Mouse (Mus musculus) brown adipose tissue, adult 24 weeks (tissue): ENCODE results near the gene B3gat3. TPM values are rescaled to one million over a fixed set of nuclear protein-coding genes. Genes with fewer than 3 reads are reported as not detected.
"Not testable (repeated sequence)": the region's sequence is repeated elsewhere in the genome, so short reads cannot be mapped to it uniquely, and the experiment has no call there.

ENCODE experiments used
- H3K27ac ChIP-seq: fragments of 200-500 bp; replicated peaks from 2 replicates; pipeline ENCODE4 v1.5.1; 2012; ENCODE audit warnings: low read depth, mild to moderate bottlenecking, low read length
- H3K4me1 ChIP-seq: fragments of 200-500 bp; 2 replicates; pipeline ENCODE4 v1.6.1; 2012; ENCODE audit warnings: low read length, mixed read lengths; ENCODE audit not compliant: control insufficient read depth, insufficient read depth, insufficient read length
- H3K4me3 ChIP-seq: fragments of 200-500 bp; 2 replicates; pipeline ENCODE4 v1.5.1; 2012; ENCODE audit warnings: low read depth, mild to moderate bottlenecking, low read length, moderate library complexity; ENCODE audit not compliant: insufficient read depth
- polyA plus RNA-seq: library from polyadenylated mRNA; stranded (reverse); fragments of >200 nt; gene quantifications from 2 replicates; pipeline ENCODE4 v1.2.4, GENCODE M21; 2012; ENCODE audit not compliant: missing spikeins, insufficient read depth, insufficient read length

Gene B3gat3
- polyA plus RNA-seq, 1 experiment = 30.2 TPM

DNA sequence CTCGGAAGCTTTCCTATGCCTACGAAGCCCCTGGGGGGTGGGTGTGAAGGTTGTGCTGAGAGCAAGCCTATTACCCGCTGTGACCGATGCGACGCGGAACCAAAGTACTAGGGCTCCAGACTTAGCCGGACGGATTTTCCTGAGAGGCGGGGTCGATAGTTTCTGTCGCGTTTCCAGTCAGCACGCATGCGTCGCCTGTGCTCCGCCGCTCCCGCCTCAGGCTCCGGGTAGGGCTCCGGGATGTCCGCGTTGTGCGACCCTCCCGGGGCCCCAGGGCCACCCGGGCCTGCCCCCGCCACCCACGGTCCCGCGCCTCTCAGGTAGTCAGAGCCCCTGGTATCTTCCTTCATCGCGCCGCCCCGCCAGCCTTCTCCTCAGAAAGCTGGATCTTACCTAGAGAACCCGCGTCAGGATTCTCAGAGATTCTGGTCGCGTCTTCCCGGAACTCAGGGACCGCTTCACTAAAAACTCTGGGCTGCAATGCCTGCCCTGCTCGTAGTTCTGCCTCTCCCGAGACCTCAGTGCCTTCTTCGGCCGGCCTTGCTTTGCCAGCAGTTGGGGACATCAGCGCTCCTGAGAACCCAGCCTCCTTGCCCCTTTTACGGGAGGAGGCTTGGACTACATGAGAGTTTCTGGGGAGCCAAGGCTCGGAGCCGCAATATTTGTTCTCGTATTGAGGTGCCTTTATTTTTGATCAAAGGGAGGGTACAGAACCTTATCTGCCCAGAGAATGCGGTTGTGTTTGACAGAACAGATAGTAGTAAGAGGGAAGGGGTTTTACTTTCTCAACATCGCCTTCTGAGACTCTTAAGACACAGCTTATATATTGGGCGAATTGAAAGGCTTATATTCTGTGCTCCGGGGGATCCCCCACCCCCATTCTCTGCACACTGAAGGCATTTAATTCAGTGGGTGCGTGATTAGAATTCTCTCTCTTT lies 27.1 kb upstream of the B3gat3 start, which contains the start of gene Ints5:
Gene Ints5, plus strand, starts transcription at position 177 of the 938 bp plus-strand sequence.
- H3K4me1 ChIP-seq = peaks cover 6% of the 10 kb centered on the region; the same call in 1 of the 2 replicates
- peak within 1 kb of the TSS; percentile 54 for H3K27ac ChIP-seq
- H3K4me3 ChIP-seq = peak within 1 kb of the TSS; percentile 77

DNA sequence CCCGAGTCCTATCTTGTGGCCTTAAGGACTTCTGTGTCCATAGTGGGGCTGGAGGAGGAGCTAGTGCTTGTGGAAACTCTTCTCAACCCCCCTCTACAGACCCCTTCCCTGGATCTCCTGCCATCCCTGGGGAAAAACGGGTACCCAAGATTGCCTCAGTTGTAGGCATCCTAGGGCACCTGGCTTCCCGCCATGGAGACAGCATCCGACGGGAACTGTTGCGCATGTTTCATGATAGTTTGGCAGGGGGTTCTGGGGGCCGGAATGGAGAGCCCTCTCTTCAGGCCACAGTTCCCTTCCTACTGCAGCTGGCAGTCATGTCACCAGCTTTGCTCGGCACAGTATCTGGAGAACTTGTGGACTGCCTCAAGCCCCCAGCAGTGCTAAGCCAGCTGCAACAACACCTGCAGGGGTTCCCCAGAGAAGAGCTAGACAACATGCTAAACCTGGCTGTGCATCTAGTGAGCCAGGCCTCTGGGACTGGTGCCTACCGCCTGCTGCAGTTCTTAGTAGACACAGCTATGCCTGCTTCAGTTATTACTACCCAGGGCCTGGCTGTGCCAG lies 24.7 kb upstream of the B3gat3 start:
- H3K4me3 ChIP-seq = no peak overlapping the region
- peaks cover 6% of the 10 kb centered on the region; the same call in 1 of the 2 replicates for H3K4me1 ChIP-seq
- H3K27ac ChIP-seq = no peak overlapping the region

DNA sequence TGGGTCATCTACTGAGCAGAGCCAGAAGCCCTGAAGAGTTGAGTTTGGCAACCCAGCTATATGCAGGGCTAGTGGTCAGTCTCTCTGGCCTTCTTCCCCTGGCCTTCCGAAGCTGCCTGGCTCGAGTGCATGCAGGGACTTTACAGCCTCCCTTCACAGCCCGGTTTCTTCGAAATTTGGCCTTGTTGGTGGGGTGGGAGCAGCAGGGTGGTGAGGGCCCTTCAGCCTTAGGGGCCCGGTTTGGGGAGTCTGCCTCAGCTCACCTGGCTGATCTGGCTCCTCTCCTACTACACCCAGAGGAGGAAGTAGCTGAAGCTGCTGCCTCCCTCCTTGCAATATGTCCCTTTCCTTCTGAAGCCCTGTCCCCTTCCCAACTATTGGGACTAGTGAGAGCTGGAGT lies 23.9 kb upstream of the B3gat3 start:
- not testable (repeated sequence) for H3K27ac ChIP-seq, H3K4me3 ChIP-seq, H3K4me1 ChIP-seq

DNA sequence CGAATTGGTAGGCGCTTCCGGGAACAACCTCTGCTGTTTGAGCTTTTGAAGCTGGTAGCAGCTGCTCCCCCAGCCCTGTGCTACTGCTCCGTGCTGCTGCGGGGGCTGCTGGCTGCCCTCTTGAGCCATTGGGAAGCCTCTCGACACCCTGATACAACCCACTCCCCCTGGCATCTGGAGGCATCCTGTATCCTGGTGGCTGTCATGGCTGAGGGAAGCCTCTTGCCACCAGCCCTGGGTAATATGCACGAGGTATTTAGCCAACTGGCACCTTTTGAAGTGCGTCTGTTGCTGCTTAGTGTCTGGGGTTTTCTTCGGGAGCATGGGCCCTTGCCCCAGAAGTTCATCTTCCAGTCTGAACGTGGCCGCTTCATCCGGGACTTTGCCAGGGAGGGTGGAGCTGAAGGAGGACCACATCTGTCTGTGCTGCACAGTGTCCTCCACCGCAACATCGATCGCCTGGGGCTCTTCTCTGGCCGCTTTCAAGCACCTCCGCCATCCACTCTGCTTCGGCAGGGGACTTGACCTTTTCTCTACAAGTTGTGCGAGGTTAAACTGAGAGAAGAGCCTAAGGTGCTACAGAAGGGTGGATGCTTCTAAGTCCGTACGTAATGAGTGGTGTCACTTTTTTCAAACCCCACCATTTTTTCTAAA lies 22.8 kb upstream of the B3gat3 start:
- not testable (repeated sequence) for H3K4me1 ChIP-seq
- H3K4me3 ChIP-seq = peak overlapping the region; percentile 45
- 0 out of 2 replicates have a peak overlapping the region, but pooled peaks have one; percentile 5 for H3K27ac ChIP-seq

DNA sequence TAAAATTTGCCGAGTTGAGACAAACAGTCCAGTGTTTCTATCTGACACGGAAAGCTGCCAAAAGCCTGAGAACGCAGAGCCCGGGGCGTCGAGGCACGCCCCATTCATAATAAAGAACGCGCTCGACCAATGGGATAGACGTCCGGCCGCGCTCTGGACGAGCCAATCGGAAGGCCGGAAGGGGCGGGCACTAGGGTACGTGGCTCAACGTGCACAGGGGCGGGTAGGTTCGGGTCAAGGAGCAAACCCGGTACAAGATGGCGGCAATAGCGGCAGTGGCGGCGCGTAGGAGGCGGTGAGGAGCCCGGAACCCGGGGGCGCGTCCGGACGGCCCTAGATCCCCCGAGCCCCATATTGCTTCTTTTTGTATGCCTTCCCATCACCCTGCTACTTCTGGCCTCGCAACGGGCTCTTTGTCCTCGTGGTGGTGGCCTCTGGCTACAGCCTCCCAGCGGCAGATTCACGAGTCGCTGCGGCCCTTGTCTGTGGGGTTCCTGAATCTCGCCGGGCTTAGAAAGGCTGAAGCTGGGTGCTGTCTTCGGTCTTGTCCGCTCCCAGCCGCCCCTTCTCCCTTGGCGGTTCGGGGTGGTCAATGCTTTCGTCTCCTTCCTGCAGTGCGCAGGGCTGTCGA lies 22.2 kb upstream of the B3gat3 start, which contains the start of gene Ganab:
Gene Ganab, plus strand, starts transcription at position 207 of the 631 bp plus-strand sequence.
- Histone ChIP-seq H3K27ac (peak within 1 kb of the TSS; percentile 74), H3K4me1 (peaks cover 6% of the 10 kb centered on the region; the same call in 1 of the 2 replicates), H3K4me3 (peak within 1 kb of the TSS; percentile 85)

DNA sequence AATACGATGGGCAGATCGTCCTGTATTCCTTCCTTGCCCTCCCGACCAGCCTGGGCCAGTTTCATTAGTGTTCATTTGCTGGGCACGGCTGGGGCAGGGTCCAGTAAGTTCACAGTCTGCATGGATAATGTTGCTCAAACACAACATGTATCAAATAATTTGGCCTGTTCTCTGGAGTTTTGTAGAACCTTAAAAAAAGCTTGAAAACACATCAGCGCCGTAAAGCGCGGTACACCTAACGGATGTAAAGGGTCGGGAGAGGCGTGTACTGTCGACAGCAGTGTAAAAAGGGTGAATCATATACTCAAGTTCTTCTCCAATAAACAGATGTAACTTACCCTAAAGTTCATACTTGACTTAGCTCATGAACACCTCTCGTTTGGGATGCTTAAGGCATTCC lies 21.6 kb upstream of the B3gat3 start:
- peak overlapping the region; percentile 85 for H3K4me3 ChIP-seq
- peak overlapping the region; percentile 74 for H3K27ac ChIP-seq

DNA sequence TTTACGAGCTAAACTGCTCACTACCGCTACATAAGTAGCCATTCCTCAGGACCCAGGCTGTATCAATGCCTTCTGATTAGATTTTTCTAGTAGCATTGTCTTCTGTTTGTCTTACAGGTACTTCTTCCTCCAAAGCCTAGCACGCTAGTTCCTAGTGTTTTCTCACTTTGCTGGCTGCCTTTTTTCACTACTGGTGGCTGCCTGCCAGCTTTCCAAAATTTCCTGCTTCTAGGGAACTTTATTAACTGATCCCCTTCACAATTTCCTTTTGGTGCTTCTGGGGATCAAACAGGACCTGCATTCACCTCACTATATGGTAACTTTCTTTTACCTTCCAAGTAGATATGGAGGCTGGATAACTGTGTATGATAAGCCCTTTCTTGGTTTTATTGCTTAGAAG lies 21.1 kb upstream of the B3gat3 start:
- Histone ChIP-seq H3K4me1 (peaks cover 6% of the 10 kb centered on the region; the same call in 1 of the 2 replicates), H3K4me3 (peak overlapping the region; percentile 12; the same call in 1 of the 2 replicates), H3K27ac (no peak overlapping the region)

More for the DNA sequence above, 21.6 kb upstream of the B3gat3 start:
- H3K4me1 ChIP-seq = peaks cover 6% of the 10 kb centered on the region; the same call in 1 of the 2 replicates

DNA sequence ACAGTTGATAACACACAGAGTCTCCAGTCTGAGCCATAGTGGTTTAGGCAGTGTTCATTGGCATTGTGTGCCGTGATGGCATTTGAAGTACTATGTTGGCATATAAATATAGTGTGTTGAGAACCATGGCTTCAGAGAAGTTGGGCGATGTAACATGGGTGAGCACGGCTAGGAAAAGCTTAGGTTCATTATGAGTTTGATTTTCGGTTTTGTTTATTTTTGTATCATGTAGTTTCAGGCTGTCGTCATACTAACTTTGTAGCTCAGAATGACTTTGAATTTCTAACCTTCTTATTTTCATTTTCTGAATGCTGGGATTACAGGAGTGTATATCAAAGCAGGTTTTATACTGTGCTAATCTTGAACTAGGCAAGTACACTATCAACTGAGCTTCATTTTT lies 16.8 kb upstream of the B3gat3 start:
- no peak overlapping the region for H3K27ac ChIP-seq
- H3K4me1 ChIP-seq = no peaks in the 10 kb centered on the region
- H3K4me3 ChIP-seq = no peak overlapping the region

DNA sequence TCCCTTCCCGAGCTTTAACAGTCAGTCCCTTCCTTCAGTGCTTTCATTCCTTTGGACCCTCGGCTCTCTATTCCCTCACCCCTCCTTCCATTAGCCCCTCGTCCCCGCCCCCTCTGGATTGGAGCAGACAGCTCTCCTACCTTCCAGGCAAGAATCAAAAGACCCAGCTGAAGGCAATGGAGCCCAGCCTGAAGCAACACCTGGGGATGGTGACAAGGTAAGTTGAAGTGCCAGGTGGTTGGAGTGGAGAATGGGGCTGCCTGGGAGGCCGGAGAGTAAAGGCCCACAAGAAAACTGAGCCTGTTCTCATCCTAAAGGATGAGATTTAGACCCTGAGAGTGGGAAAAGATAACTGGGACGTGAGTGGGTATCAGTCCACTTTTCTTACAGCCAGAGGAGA lies 11.6 kb upstream of the B3gat3 start:
- Histone ChIP-seq H3K4me1 (no peaks in the 10 kb centered on the region), H3K27ac (no peak overlapping the region), H3K4me3 (no peak overlapping the region)

DNA sequence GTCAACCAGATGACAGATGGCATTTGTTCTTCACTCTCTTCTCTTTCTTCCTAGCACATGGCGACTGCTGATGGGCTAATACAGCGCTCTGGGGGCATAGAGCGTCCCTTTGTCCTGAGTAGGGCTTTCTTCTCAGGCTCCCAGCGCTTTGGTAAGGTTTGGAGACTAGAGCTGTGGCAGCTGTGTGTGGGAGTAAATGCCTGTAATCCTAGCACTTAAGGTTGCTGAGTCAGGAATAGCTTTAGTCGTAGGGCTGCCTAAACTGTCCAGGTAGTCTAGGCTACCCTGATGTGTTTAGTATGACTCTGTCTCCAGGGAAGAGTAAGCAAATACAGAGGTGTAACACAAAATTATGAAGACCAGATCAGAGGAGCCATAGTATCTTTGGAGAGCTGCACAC lies 8.4 kb upstream of the B3gat3 start:
- H3K27ac ChIP-seq = no peak overlapping the region
- no peaks in the 10 kb centered on the region for H3K4me1 ChIP-seq
- no peak overlapping the region for H3K4me3 ChIP-seq

DNA sequence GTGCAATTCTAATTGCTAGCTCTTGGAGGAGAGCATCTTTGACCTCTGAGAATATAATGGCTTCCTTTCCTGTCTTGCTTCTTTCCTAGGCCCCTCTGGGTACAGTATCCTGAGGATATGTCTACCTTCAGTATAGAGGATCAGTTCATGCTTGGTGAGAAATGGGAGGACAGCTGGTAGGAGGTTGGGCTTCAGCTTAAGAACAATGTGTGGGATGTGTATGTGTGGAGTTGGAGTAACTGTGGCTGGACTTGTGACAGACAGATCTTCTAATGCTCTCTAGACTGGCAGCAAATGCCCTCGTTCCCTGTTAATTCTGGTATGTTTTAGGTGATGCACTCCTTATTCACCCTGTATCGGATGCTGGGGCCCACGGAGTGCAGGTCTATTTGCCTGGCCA lies 6.0 kb upstream of the B3gat3 start:
- Histone ChIP-seq H3K27ac (no peak overlapping the region), H3K4me3 (no peak overlapping the region), H3K4me1 (no peaks in the 10 kb centered on the region)

DNA sequence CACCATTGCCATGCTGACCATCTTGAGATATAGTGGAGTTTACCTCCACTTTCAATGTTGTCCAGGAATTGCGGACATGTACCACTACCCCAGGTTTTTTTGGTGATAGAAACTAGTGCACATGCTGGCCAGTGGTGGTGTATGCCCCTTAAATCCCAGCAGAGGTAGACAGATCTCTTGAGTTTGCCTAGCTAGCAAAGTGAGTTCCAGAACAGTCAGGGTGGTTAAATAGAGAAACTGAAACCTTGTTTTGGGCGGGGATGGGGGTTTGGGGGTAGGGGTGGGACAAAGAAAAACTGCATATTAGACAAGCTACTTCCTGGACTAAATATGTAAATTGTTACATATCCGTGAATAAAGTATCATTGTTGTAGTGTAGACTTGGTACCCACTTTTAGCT lies 1.2 kb upstream of the B3gat3 start:
- Histone ChIP-seq H3K4me3 (no peak overlapping the region), H3K27ac (no peak overlapping the region), H3K4me1 (peaks cover 5% of the 10 kb centered on the region)

DNA sequence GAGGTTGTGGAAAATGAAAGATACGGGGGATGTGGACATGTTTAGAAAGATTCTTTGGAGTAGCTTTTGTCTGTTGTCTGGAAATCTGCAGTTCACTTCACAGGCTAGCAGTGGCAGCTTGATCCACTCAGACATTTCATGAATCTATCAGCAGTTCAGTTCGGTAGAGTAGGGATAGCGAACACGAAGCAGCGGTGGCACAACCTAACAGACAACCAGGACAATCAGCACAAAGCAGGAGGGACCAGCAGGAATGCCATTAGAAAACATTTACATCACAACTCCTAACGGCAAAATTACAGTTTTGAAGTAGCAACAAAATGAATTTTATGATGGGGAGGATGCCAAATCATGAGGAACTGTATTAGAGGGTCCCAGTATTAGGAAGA lies 496 bp upstream of the B3gat3 start:
- Histone ChIP-seq H3K4me3 (peak overlapping the region; percentile 52), H3K4me1 (peaks cover 5% of the 10 kb centered on the region), H3K27ac (peak overlapping the region; percentile 96)

DNA sequence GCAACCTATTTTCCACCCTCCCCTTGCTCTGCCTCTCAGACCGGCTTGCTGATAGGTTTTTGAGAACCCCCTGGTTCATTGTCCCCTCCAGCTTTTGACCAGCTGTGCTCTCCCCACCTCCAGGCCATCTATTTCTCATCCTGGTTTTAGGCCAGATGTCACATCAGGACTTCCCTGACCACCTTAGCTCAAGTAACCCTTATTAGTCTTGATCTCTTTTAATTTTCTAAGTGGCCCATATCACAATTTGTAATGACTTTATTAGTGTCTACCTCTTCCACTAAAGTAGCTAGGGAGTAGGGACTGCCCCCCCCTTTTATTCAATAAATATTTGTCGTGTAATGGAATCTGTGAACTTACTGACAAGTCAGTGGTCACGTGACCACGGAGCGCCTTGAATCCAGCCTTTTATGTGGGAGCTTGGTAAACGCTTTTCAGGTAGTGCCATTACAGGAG lies 690 bp downstream of the B3gat3 start:
- peaks cover 5% of the 10 kb centered on the region for H3K4me1 ChIP-seq
- peak overlapping the region; percentile 75 for H3K4me3 ChIP-seq

DNA sequence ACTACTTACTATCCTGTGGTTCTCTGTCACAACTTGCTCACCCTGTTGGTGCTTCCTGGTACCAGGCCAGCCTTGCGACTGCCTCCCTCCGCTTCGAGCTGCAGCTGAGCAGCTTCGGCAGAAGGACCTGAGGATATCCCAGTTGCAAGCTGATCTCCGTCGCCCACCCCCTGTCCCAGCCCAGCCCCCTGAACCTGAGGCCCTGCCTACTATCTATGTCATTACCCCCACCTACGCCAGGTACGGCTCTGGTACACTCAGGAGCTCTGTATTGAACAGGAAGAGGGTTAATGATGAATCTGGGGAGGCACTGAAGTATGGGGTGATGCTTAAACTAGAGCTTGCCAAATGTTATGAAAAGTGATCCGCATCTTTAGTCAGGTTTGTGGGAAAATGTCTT lies 1.6 kb downstream of the B3gat3 start:
- Histone ChIP-seq H3K4me3 (0 out of 2 replicates have a peak overlapping the region, but pooled peaks have one; percentile 0), H3K27ac (no peak overlapping the region), H3K4me1 (peaks cover 5% of the 10 kb centered on the region)

More for the DNA sequence above, 690 bp downstream of the B3gat3 start:
- H3K27ac ChIP-seq = peak overlapping the region; percentile 85
